Mouse (Mus musculus) neural tube, embryonic 10.5 days (tissue): ENCODE measurements around the gene Col5a1.

Source experiments
- DNase-seq: peaks from one replicate; pipeline ENCODE4 v3.0.0-alpha.2; 2017; ENCODE audit warnings: low spot score; ENCODE audit errors: extremely low spot score

The Col5a1 gene

DNA sequence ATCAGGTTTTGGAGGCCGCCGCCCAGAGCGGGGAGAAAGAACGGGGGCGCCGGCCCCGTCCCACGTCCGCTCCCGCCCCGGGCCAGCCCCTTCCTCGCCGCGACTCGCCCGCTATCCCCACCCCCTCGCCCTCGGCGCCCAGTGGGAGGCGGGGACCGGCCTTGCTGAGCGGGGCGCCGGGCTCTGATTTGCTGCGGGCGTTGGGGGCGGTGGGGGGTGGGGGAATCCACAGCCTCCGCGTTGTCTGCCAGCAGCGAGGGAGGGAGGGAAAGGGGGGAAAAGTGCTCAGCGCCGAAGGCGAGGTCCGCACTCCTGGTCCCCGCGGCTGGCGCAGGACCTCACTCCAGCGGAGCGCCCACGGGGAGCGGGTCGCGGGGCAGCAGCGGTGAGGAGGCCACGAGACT lies at the start of gene Col5a1:
Col5a1 (plus strand) TSS at position 278 of the 404 bp plus-strand sequence.
- DNase-seq: peak; percentile 90

DNA sequence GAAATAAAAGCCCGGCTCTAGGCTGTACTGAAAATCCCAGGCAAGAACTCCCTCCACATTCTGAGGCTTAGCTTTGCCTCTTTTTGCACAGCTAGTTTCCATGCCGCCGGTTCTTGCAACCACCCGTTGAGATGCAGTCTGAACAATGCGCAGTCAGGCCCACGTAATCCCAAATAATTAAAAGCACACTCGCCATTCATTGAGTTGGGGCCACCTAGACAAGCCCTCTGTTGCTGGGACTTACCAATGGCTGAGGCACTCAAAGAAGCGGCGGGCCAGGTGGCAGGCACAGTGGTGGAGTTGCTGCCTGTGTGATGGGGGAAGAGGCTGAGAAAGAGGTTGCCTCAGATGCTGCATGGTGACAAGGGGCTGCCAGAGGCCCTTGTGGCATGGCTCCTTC lies 48.1 kb upstream of the Col5a1 start:
- DNase-seq: no peak

DNA sequence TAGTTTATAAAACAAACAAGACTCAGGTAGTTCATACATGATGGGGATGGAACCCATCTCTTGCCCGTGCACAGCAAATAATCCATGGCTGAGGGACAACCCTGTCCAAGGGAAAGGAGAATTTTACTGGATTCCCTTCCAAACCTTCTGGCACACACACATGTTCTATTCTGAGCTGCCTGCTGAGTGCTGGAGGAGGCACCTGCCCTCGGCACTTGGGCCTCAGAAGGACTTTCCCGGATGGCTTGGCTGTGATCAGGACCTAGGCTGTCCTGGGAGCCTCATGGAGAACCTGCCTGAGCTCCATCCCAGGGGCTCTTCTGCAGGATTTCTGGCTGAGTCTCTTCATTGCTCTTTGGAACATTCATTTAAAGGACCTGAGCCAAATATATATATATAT lies 45.3 kb upstream of the Col5a1 start:
- DNase-seq: no peak

DNA sequence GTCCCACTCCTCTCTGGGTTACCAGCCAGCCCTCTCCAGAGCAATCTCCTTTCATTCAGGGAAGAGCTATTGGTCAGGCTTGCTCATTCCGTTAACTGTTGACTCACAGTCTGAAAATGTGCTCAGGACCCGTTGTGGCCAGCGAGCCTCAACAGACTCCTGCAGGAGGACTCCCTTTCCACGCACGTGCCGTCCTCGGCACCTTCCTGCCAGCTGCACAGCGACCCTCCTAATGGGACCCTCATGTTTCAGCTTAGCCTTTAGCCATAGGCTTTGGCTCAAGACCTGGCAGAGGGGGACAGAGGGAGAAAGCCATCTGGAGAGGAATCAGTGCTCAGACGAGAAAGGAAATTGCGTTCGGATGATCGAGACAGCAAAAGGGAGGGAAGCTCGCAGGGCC lies 43.3 kb upstream of the Col5a1 start:
- no peak for DNase-seq

DNA sequence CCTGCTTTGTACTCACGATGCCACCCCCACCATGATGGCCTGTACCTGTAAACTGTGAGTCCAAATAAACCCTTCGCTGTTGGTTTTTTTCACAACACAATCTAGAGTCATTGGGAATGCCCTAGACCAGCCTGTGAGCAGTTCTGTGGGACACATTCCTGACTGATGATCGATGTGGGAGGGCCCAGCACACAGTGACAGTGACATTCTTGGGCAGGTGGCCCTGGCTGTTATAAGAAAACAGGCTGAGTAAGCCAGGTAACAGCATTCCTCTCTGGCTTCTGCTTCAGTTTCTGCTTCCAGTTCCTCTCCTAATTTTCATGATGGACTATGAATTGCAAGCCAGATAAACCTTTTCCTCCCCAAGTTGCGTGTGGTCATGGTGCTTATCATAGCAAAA lies 41.3 kb upstream of the Col5a1 start:
- DNase-seq: no peak

DNA sequence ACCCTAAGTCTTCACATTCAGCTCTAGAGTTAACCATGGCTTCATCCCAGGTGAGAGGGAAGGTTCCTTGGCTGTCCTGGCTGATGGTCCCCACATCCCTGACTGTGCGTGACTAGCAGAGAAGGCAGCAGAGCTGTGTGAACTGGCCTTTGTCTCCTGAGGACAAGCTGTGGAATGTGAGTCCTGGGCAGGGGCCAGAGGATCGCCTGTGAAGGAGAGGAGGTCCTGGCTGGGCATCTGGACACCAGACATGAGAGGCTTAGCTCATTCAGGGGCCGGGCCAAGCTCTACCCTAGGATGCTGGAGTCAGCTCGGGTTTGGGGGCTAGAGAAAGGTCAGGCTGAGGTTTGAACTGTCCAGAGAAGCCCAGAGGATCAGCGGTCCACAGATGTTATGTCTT lies 39.2 kb upstream of the Col5a1 start:
- DNase-seq: peak; percentile 36

DNA sequence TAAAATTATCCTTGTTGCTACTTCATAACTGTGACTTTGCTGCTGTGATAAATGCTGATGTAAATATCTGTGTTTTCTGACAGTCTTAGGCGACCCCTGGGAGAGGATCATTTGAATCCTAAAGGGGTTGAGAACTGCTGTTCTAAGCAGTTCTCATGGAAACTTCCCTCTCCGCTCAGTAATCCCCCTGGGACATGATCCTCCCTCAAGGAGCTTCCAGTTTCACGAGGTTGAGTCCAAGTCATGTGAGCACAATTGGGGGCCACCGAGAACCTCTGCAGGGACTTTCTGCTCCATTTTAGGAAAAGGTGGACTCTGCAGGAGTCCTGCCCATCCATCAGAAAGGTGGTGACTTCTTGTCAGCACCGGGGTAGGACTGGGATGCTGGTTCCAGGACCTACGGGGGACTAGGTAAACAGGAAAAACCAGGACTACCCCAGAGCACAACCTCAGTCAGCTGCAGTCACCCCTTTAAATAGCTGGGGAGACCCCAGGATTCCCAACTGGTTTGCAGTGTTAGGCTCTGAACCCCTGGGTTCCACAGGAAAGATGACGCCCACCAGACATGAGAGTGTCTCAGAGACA lies 38.3 kb upstream of the Col5a1 start:
- no peak for DNase-seq

DNA sequence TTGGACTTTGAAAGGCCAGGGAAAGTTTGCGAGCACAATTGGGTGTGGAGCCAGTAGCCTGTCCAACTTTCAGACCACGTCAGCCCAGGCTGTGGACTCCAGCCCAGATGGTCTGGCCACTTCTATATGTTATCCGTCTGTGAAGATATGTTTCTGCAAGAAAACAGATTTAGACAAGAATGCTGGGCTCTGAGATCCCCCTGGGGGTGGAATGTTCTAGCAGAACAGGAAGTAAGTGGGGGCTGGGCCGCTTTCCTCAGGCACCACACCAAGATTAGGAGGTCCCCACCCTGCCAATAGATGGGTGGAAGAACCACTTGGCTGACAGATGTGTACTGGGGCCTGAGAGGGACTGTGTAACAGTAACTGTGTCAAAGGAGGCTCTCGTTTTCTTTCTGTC lies 37.8 kb upstream of the Col5a1 start:
- DNase-seq: no peak

DNA sequence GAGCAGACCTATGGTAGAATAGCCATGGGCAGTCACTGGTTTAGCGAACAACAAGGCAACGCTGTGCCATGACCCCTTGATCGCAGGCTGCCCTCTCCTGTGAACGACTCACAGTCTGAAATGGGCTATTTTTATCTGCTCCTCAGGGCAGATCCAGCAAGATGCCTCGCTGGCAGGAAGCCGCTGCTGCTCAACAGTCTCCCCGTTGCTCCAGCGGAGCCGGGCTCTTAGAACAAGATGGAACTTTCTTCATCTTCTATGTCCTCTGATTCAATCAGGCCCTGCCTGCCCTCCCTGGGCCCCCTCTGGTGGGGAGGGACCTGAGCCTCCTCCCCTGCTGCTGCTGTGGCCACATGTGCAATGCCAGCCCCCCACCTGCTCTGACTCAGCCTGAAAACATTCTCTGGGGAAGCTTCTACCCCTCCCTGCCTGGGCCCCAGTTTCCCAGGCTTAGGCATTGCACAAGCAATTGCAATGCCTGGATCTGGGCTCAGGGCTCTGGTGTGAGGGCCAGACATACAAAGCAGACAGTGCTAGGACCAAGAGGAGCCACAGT lies 27.8 kb upstream of the Col5a1 start:
- peak; percentile 36 for DNase-seq

DNA sequence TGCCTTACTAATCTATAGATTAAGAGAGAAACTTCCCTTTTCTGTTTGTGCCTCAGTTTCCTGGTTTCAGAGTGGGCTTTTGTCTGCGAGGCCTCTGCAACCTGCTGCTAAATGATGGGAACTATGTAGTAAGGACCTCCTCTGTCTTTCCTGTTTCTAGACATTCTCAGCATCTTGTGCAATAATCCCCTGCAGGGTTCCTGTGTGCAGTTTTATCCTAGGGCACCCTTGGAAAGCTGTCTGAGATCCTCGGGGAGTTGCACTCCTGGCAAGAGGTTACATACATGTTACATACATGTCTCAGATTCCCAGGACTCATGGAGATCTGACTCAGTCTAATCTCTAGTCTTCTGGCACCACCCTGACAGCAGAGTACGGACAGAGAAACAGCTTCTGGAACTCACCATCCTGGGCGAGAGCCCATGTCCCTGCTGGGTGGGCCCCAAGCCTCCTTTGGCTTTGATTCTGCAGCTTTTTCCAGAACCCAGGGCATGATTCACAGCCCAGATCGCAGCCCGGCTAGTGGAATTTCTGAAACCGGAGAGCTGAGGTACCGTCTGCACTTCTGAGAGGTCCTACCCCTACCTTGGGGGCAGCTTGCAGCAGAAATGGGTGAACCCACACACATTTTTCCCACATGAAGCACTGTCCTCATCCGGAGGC lies 24.5 kb upstream of the Col5a1 start:
- DNase-seq: no peak

DNA sequence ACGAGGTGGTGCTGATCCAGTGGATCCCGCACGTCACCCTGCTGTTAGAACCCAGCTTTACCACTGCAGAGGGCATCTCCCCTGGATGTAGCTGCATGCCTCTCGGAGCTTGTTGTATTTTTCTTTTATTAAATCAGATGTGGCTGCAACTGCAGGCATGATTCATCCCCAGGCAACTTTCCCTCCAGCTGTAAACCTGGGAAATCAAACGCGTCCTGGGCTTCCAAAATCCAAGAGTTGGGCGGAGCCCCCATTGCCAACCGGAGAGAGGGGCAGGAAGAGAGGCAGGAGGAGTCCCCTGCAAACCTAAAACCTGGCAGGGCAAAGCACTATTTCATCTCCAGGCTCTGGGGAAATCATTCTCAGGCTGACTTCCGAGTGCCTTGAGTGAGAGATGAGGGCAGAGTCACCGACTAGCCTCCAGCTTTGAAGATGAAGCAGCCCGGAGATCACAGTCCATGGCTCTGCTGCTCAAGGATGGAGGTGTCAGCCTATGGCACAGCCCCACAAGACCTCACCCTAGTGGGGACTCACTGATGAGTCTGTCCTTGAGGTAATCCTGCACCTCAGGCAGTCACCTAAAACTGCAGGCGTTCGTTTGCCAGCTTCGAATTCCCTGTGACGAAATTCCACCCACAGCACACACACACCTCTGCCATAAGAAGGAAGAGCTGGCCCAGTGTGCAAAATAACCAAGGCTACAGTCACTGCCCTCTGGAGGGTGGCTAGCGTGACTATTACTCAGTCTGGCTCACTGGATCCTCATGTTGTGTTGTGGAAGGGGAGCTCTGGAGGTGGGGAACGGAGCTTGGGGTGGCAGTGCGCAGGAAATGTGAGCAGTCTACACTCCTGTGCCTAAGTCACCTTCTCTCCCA lies 21.5 kb upstream of the Col5a1 start:
- DNase-seq: no peak

DNA sequence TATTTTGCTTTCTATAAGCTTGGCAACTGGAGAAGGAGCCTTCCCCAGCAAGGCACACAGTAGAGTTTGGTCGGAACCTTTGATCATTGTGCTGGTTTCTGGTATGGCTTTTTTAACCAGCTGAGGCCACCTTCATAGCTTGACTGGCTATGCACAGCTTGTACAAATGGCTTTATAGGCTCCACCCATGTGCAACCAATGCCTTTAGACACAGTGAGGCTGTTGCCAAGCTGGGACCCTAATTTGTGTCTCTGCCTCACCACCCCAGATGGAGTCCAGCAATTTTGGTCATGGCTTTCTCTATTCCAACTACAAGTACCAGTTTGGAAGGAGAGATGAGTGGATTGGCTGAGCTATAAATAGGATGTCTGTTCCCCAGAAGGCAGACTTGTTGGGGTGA lies 15.6 kb upstream of the Col5a1 start:
- DNase-seq: no peak

DNA sequence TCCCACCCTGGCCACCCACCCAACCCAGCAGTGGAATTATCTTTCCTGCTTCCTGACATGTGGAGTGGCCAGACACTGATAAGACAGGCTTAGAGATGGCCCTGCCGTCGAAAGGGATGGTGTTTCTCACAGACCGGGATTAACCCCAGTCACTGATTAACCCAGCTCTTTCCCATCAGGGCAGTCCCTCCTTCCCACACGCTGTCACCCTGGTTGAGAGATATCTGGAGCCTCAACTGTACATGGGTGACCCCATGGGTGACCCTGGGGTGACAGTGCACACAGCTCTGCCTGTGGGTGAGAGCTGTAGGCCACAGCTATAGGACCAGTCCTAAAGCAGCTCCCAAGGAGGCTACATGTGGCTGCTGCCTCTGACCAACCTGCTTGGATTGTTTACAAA lies 15.2 kb upstream of the Col5a1 start:
- DNase-seq: no peak

DNA sequence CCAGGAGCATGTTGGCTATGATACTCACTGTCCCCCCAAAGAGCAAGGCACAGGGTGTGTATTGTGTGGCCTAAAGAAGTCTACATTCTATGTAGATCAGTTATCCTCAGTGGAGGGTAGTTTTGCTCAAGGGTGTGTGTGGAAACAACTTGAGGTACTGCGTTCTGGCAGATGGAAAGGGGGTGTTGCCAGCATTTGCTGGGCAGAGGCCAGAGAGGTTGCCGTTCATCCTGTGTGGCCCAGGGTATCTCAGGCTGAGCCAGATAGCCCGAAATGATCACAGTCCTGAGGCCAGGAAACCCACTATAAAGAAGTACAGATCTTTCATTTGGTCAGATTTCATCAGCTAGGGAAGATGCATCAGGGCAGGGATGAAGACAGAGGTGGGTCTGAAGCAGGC lies 13.9 kb upstream of the Col5a1 start:
- no peak for DNase-seq

DNA sequence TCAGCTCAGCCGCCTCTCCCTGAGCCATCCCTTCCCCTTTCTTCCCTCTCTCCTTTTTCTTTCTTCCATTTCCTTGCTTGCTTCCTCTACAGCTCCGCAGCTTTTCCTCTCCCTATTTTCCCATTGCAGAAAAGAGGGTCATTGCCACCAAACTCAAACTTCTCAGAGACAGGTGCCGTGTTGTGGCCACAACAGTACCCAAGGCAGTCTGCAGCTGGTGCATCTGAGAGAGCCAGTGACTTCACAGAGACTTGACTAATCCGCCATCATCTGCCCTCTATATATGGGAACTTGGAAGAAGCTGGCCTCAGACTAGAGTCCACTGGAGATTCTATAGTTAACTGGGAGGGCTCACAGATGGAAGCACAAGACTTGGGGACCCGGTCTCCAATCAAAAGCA lies 13.2 kb upstream of the Col5a1 start:
- DNase-seq: no peak

DNA sequence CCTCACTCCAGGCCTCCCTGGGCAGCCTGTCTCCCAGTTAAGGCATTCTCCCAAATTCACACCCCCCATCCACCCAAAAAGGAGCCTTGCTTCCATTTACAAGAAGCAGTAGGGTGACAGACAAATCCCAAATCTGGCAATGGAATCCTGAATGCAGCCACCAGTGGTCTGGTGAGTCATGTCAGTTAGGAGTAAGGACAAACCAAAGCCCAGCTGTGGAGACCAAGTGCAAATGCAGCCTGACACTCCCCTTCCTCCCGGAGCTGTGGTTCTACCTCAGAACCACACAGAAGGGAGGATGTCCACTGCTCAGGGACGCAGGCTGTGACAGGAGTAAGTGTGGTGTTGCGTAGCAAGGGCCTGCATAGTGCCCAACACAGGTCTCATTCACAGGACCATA lies 11.6 kb upstream of the Col5a1 start:
- DNase-seq: no peak

DNA sequence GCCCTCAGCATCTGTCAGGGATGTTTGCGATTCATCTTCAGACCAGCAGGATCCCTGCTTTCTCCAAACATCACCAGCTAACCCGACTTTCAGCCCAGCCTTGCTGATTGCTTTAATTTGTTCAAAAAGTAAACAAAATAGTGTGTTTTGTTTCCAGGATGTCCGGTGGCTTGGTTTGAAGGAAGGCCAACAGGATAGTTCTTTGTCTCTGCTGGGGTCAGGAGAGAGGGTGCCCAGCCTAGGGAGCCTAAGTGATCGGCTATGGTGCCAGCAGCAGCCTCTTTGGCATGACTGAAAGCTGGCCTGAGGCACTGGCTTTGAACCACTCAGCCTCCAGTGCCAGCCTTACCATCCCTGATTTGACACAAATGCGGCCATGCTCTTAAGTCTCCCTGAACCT lies 11.0 kb upstream of the Col5a1 start:
- no peak for DNase-seq

DNA sequence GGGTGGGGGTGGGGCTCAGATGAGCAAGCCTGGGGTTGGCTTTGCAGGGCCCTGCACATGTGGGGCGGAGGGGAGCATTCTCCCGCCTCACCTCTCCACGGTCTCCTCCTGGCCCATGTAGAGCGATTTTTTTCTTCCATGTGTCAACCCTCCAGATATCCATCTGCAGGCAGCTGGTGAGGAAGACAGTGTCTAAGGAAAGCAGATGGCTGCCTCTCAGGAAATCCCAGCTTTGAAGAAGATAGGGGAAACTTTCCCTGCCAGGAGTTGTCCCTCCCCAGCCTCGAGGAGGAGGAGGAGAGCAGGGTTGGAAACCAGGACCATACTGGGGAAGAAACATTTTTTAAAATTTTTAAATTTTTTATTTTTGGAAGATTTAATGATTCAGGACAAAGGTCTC lies 10.4 kb upstream of the Col5a1 start:
- no peak for DNase-seq

DNA sequence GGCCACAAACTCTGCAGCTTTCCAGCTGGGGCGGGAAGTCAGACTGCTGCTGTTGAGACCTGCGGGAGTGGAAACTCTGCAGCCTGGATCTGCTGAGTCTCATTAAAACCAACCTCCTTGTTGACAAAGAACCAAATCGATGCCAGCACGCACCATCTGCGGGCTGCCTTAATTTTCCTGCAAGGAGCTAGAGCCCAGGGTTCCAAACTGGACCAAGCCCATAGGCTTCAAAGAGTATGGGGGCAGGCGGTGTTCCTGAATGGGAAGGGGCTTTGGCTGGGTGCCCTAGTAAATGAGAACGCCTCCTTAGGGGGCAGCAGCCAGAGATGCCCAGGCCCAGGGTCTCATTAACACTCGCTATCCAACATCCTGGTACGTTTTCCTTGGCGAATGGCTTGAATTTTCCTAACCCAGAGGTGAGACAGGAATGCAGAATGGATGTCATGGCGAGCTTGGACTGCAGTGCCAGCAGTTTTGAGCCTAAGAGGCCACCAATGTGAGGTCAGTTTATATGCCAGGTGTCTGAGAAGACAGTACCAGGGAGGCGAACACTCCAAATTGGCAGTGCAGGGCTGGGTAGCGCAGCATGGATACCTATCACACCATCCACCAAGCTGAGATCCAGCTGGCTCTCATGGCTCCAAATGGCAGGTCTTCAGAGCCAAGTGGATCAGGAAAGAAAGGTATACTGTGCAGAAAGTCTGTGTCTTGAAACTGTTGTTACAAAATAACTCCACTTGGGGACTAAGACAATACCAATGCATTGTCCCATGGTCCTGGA lies 9.3 kb upstream of the Col5a1 start:
- DNase-seq: no peak

DNA sequence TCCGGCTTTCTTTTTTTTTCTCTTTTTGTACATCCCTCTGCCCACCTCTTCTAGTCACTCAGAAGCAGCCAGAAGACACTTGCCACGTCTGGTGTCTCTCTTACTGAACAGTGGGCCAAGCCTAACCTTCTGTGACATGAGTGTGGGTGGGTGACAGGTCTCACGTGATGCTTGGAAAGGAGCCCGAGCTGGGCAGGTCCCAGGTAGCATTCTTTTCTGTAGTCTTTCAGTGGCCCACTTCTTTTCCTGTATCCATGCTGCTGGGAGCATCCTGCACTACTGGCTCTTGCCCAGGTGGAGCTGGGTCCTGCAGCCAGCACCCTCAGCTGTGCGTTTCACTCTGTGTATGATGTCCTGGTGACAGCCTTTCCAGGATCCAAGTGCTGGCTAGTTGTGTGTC lies 8.2 kb upstream of the Col5a1 start:
- no peak for DNase-seq

DNA sequence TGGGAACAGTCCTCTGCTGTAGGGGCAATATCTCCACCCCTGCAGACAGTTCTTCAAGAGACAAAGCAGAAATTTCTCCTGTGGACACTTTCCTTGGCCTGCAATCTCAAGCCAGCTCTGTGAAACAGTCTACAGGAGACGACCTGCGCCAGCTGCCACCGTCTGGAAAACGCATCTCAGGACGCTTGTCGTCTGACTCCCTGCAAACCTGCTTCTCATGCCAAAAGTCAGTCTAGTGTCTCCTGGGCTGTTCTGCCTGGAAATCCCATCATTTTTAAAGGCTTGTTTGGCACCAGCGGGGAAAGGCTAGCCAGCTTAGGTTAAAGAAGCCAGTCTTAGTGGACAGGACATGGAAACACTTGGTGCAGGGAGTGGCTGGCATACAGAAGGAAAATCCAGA lies 2.9 kb upstream of the Col5a1 start:
- DNase-seq: no peak
